In genomic region chr19:57275166-57275953, GRCm38 (mm10) we compare ENCODE assay signal across 8 mouse cellular contexts. TPM values are rescaled to one million over a fixed set of nuclear protein-coding genes. Genes with fewer than 3 reads are reported as not detected.
A peak's percentile ranks its signal among the peaks of the same experiment; 100 is the strongest.
DNase-seq lines count a peak whose midpoint lies in the region; ATAC-seq and TF ChIP-seq lines count a peak whose summit lies in the region.

No protein-coding gene starts in this region.

- no peak for TF ChIP-seq EP300 in lung, postnatal 0 days (IDR thresholded peaks at IDR 0.05)

- H3K9ac ChIP-seq in hindbrain, embryonic 11.5 days (ENCODE audit: low read depth, low read length) = no peak overlapping the region
- H3K9ac ChIP-seq in embryonic facial prominence, embryonic 15.5 days = no peak overlapping the region
- H3K9ac ChIP-seq in lung, postnatal 0 days (replicated peaks; ENCODE audit: low read depth) = no peak overlapping the region

- H3K4me1 ChIP-seq in hindbrain, embryonic 10.5 days (replicated peaks) = peaks cover 32% of the 10 kb centered on the region
- 0 out of 2 replicates have a peak, but pooled peaks cover 4% of the 10 kb centered on the region for H3K4me1 ChIP-seq in hindbrain, embryonic 11.5 days (replicated peaks; ENCODE audit: control insufficient read depth, insufficient read depth, low read length)
- peaks cover 41% of the 10 kb centered on the region for H3K4me1 ChIP-seq in embryonic facial prominence, embryonic 15.5 days
- peaks cover 20% of the 10 kb centered on the region; the same call in 1 of the 2 replicates for H3K4me1 ChIP-seq in lung, postnatal 0 days (ENCODE audit: insufficient read depth, low read depth, low read length)

- 67% methylated on average over 15 of the region's 15 CpGs for WGBS in hindbrain, embryonic 10.5 days
- 59% methylated on average over 15 of the region's 15 CpGs for WGBS in hindbrain, embryonic 11.5 days
- WGBS in embryonic facial prominence, embryonic 15.5 days = 32% methylated on average over 15 of the region's 15 CpGs
- 18% methylated on average over 15 of the region's 15 CpGs for WGBS in lung, postnatal 0 days

- no peaks in the 10 kb centered on the region for H3K36me3 ChIP-seq in hindbrain, embryonic 10.5 days
- H3K36me3 ChIP-seq in hindbrain, embryonic 11.5 days (ENCODE audit: control insufficient read depth, insufficient read depth, low read length) = no peaks in the 10 kb centered on the region
- no peaks in the 10 kb centered on the region for H3K36me3 ChIP-seq in embryonic facial prominence, embryonic 15.5 days
- H3K36me3 ChIP-seq in lung, postnatal 0 days (ENCODE audit: insufficient read depth, low read length) = no peaks in the 10 kb centered on the region

- no peak for DNase-seq in hindbrain, embryonic 10.5 days (ENCODE audit: low spot score)
- no peak for DNase-seq in hindbrain, embryonic 11.5 days (ENCODE audit: low spot score)
- peak; percentile 70 to 89 for DNase-seq in kidney, adult 8-10 months
- DNase-seq in lung, postnatal 0 days (ENCODE audit: low spot score) = peak; percentile 75
- DNase-seq in urinary bladder, adult 18-20 months (ENCODE audit: low spot score in 2 of 2) = no peak
- no peak for DNase-seq in B cell, adult 2 months
- DNase-seq in embryo, embryonic 11 days = no peak

- H3K27ac ChIP-seq in hindbrain, embryonic 10.5 days = no peak overlapping the region
- no peak overlapping the region for H3K27ac ChIP-seq in hindbrain, embryonic 11.5 days (ENCODE audit: low read depth, low read length)
- no peak overlapping the region for H3K27ac ChIP-seq in embryonic facial prominence, embryonic 15.5 days (replicated peaks)
- H3K27ac ChIP-seq in lung, postnatal 0 days (ENCODE audit: low read length) = peak overlapping the region; percentile 38; the same call in 1 of the 2 replicates

- no peak for TF ChIP-seq CTCF in lung, postnatal 0 days (IDR thresholded peaks at IDR 0.05)

- no peak overlapping the region; the same call in 1 of the 2 replicates for H3K4me2 ChIP-seq in hindbrain, embryonic 11.5 days (replicated peaks; ENCODE audit: low read depth, low read length)
- H3K4me2 ChIP-seq in embryonic facial prominence, embryonic 15.5 days (replicated peaks) = peak overlapping the region; percentile 40
- H3K4me2 ChIP-seq in lung, postnatal 0 days (replicated peaks; ENCODE audit: low read depth, low read length) = peak overlapping the region; percentile 25

- H3K27me3 ChIP-seq in hindbrain, embryonic 10.5 days (ENCODE audit: insufficient read depth, poor library complexity, severe bottlenecking) = peaks cover 13% of the 10 kb centered on the region
- no peaks in the 10 kb centered on the region for H3K27me3 ChIP-seq in hindbrain, embryonic 11.5 days (ENCODE audit: control insufficient read depth, insufficient read depth, low read length)
- no peaks in the 10 kb centered on the region for H3K27me3 ChIP-seq in embryonic facial prominence, embryonic 15.5 days
- no peaks in the 10 kb centered on the region for H3K27me3 ChIP-seq in lung, postnatal 0 days (replicated peaks; ENCODE audit: insufficient read depth, low read length)

- peak overlapping the region; percentile 24; the same call in 1 of the 2 replicates for H3K4me3 ChIP-seq in hindbrain, embryonic 10.5 days
- no peak overlapping the region for H3K4me3 ChIP-seq in hindbrain, embryonic 11.5 days (ENCODE audit: low read depth, low read length)
- peak overlapping the region; percentile 20; the same call in 1 of the 2 replicates for H3K4me3 ChIP-seq in embryonic facial prominence, embryonic 15.5 days (replicated peaks)
- no peak overlapping the region for H3K4me3 ChIP-seq in lung, postnatal 0 days (ENCODE audit: low read depth, low read length)

- no peak for ATAC-seq in hindbrain, embryonic 11.5 days (ENCODE audit: low FRiP score)
- ATAC-seq in embryonic facial prominence, embryonic 15.5 days (ENCODE audit: insufficient number of reproducible peaks, low FRiP score, low TSS enrichment, low read depth) = no peak
- peak; percentile 28 for ATAC-seq in lung, postnatal 0 days

- H3K9me3 ChIP-seq in hindbrain, embryonic 10.5 days = no peaks in the 10 kb centered on the region
- H3K9me3 ChIP-seq in hindbrain, embryonic 11.5 days (ENCODE audit: control insufficient read depth, low read length) = no peaks in the 10 kb centered on the region
- no peaks in the 10 kb centered on the region for H3K9me3 ChIP-seq in embryonic facial prominence, embryonic 15.5 days (replicated peaks)
- H3K9me3 ChIP-seq in lung, postnatal 0 days (ENCODE audit: low read length) = no peaks in the 10 kb centered on the region

RNA-seq across cellular contexts. Expression of gene Ablim1, which starts 39.4 kb away (rescaled TPM):
- polyA plus RNA-seq in hindbrain, embryonic 10.5 days (2016; fragmentation: Nextera tagmentation; extraction: Ambion mirVana) = 16.1 and 17.7 TPM in 2 replicates
- 18.3 and 18.6 TPM in 2 replicates for polyA plus RNA-seq in hindbrain, embryonic 11.5 days (2014; fragmentation: Nextera tagmentation; extraction: Ambion mirVana)
- polyA plus RNA-seq in embryonic facial prominence, embryonic 15.5 days (2015; fragmentation: Nextera tagmentation; extraction: Ambion mirVana) = 67.7 and 71.3 TPM in 2 replicates
- polyA plus RNA-seq in lung, postnatal 0 days (2015; fragmentation: Nextera tagmentation; extraction: Ambion mirVana) = 50.1 and 50.7 TPM in 2 replicates

Comparison
In these comparisons a context has a peak if more than half of its experiments do, and no peak if none do; other contexts are left out.
1. H3K4me3 ChIP-seq: peak in hindbrain, embryonic 10.5 days (single experiment) and embryonic facial prominence, embryonic 15.5 days (single experiment); none in hindbrain, embryonic 11.5 days (single experiment) and lung, postnatal 0 days (single experiment).
2. DNase-seq: peak in kidney, adult 8-10 months (2 of 2) and lung, postnatal 0 days (single experiment); none in hindbrain, embryonic 10.5 days (single experiment), hindbrain, embryonic 11.5 days (single experiment), urinary bladder, adult 18-20 months (0 of 2), B cell, adult 2 months (0 of 2) and embryo, embryonic 11 days (single experiment).